Mouse (Mus musculus): ENCODE results near the gene Hlcs. TPM values are rescaled to one million over a fixed set of nuclear protein-coding genes. Genes with fewer than 3 reads are reported as not detected.
A peak's percentile ranks its signal among the peaks of the same experiment; 100 is the strongest.

Hlcs gene
- polyA plus RNA-seq, 1 experiment from 2014 or later: 7.7 TPM

GRCm38 (mm10) chr16:94317752-94318151, 4.4 kb upstream of the Hlcs start:
- H3K4me2 ChIP-seq (replicated peaks): no peak overlapping the region
- no peaks in the 10 kb centered on the region for H3K27me3 ChIP-seq (replicated peaks)
- no peak overlapping the region for H3K4me3 ChIP-seq (replicated peaks)
- no peak overlapping the region for H3K9ac ChIP-seq
- 64% methylated on average over 5 of the region's 5 CpGs for WGBS
- H3K9me3 ChIP-seq: no peaks in the 10 kb centered on the region
- no peak overlapping the region for H3K27ac ChIP-seq
- peaks cover 5% of the 10 kb centered on the region for H3K4me1 ChIP-seq (replicated peaks)
- ATAC-seq: no peak
- H3K36me3 ChIP-seq: no peaks in the 10 kb centered on the region

GRCm38 (mm10) chr16:94315215-94315614, 1.8 kb upstream of the Hlcs start:
- ATAC-seq: no peak
- H3K27ac ChIP-seq: no peak overlapping the region
- no peaks in the 10 kb centered on the region for H3K36me3 ChIP-seq
- H3K4me2 ChIP-seq (replicated peaks): no peak overlapping the region
- no peak overlapping the region for H3K9ac ChIP-seq
- no peaks in the 10 kb centered on the region for H3K9me3 ChIP-seq
- no peaks in the 10 kb centered on the region for H3K27me3 ChIP-seq (replicated peaks)
- 44% methylated on average over 1 of the region's 1 CpGs for WGBS
- no peak overlapping the region for H3K4me3 ChIP-seq (replicated peaks)
- H3K4me1 ChIP-seq (replicated peaks): peaks cover 9% of the 10 kb centered on the region

GRCm38 (mm10) chr16:94314626-94315025, 1.3 kb upstream of the Hlcs start:
- H3K9ac ChIP-seq: no peak overlapping the region

GRCm38 (mm10) chr16:94312663-94313228, 625 bp downstream of the Hlcs start:
- peak overlapping the region; percentile 56 for H3K4me2 ChIP-seq (replicated peaks)
- peaks cover 9% of the 10 kb centered on the region for H3K4me1 ChIP-seq (replicated peaks)
- H3K27me3 ChIP-seq (replicated peaks): no peaks in the 10 kb centered on the region
- peak; percentile 88 for ATAC-seq
- no peaks in the 10 kb centered on the region for H3K9me3 ChIP-seq
- H3K4me3 ChIP-seq (replicated peaks): peak overlapping the region; percentile 77
- WGBS: under 1% methylated on average over 20 of the region's 20 CpGs
- H3K9ac ChIP-seq: peak overlapping the region; percentile 95
- peak overlapping the region; percentile 100 for H3K27ac ChIP-seq
- no peaks in the 10 kb centered on the region for H3K36me3 ChIP-seq

More at GRCm38 (mm10) chr16:94314626-94315025, 1.3 kb upstream of the Hlcs start:
- H3K4me1 ChIP-seq (replicated peaks): peaks cover 9% of the 10 kb centered on the region
- H3K36me3 ChIP-seq: no peaks in the 10 kb centered on the region
- H3K27ac ChIP-seq: no peak overlapping the region
- 92% methylated on average over 5 of the region's 5 CpGs for WGBS
- no peak overlapping the region for H3K4me2 ChIP-seq (replicated peaks)
- no peak overlapping the region for H3K4me3 ChIP-seq (replicated peaks)
- ATAC-seq: no peak
- no peaks in the 10 kb centered on the region for H3K9me3 ChIP-seq
- no peaks in the 10 kb centered on the region for H3K27me3 ChIP-seq (replicated peaks)

- no peak overlapping the region for H3K9ac ChIP-seq
- ATAC-seq: no peak
- peak overlapping the region; percentile 56 for H3K4me2 ChIP-seq (replicated peaks)
- no peaks in the 10 kb centered on the region for H3K9me3 ChIP-seq
- WGBS: 79% methylated on average over 4 of the region's 4 CpGs
- no peak overlapping the region for H3K27ac ChIP-seq
- no peaks in the 10 kb centered on the region for H3K27me3 ChIP-seq (replicated peaks)
- H3K4me1 ChIP-seq (replicated peaks): peaks cover 9% of the 10 kb centered on the region
- H3K36me3 ChIP-seq: no peaks in the 10 kb centered on the region
- no peak overlapping the region for H3K4me3 ChIP-seq (replicated peaks)
Observed at GRCm38 (mm10) chr16:94311931-94312330, 1.4 kb downstream of the Hlcs start.

GRCm38 (mm10) chr16:94311416-94311815, 2.0 kb downstream of the Hlcs start:
- H3K4me1 ChIP-seq (replicated peaks): peaks cover 9% of the 10 kb centered on the region
- no peaks in the 10 kb centered on the region for H3K9me3 ChIP-seq
- no peak for ATAC-seq
- 70% methylated on average over 1 of the region's 1 CpGs for WGBS
- 0 out of 2 replicates have a peak overlapping the region, but pooled peaks have one; percentile 56 for H3K4me2 ChIP-seq (replicated peaks)
- no peaks in the 10 kb centered on the region for H3K27me3 ChIP-seq (replicated peaks)
- no peak overlapping the region for H3K27ac ChIP-seq
- H3K36me3 ChIP-seq: no peaks in the 10 kb centered on the region
- no peak overlapping the region for H3K9ac ChIP-seq
- no peak overlapping the region for H3K4me3 ChIP-seq (replicated peaks)

- Histone ChIP-seq H3K9me3 (no peaks in the 10 kb centered on the region), H3K4me3 (replicated peaks) (no peak overlapping the region), H3K36me3 (no peaks in the 10 kb centered on the region), H3K9ac (no peak overlapping the region), H3K27ac (no peak overlapping the region), H3K27me3 (replicated peaks) (no peaks in the 10 kb centered on the region), H3K4me2 (replicated peaks) (no peak overlapping the region), H3K4me1 (replicated peaks) (peaks cover 9% of the 10 kb centered on the region)
- ATAC-seq: no peak
- 85% methylated on average over 4 of the region's 4 CpGs for WGBS
Observed at GRCm38 (mm10) chr16:94309025-94309424, 4.3 kb downstream of the Hlcs start.

GRCm38 (mm10) chr16:94307942-94308341, 5.4 kb downstream of the Hlcs start:
- Histone ChIP-seq H3K9ac (no peak overlapping the region), H3K27ac (no peak overlapping the region)

GRCm38 (mm10) chr16:94307526-94307925, 5.8 kb downstream of the Hlcs start:
- no peak overlapping the region for H3K27ac ChIP-seq
- H3K4me2 ChIP-seq (replicated peaks): no peak overlapping the region
- no peak overlapping the region for H3K4me3 ChIP-seq (replicated peaks)
- H3K27me3 ChIP-seq (replicated peaks): no peaks in the 10 kb centered on the region
- no peaks in the 10 kb centered on the region for H3K9me3 ChIP-seq
- no peak overlapping the region for H3K9ac ChIP-seq
- 67% methylated on average over 6 of the region's 6 CpGs for WGBS
- no peaks in the 10 kb centered on the region for H3K36me3 ChIP-seq
- ATAC-seq: no peak
- H3K4me1 ChIP-seq (replicated peaks): peaks cover 12% of the 10 kb centered on the region

More at GRCm38 (mm10) chr16:94307942-94308341, 5.4 kb downstream of the Hlcs start:
- ATAC-seq: no peak
- Histone ChIP-seq H3K4me2 (replicated peaks) (no peak overlapping the region), H3K4me1 (replicated peaks) (peaks cover 9% of the 10 kb centered on the region), H3K4me3 (replicated peaks) (no peak overlapping the region), H3K9me3 (no peaks in the 10 kb centered on the region), H3K27me3 (replicated peaks) (no peaks in the 10 kb centered on the region), H3K36me3 (no peaks in the 10 kb centered on the region)
- WGBS: 46% methylated on average over 6 of the region's 6 CpGs

- H3K4me3 ChIP-seq (replicated peaks): peak overlapping the region; percentile 20; the same call in 1 of the 2 replicates
- H3K27ac ChIP-seq: no peak overlapping the region
- no peaks in the 10 kb centered on the region for H3K36me3 ChIP-seq
- H3K4me2 ChIP-seq (replicated peaks): peak overlapping the region; percentile 63
- H3K9me3 ChIP-seq: no peaks in the 10 kb centered on the region
- ATAC-seq: 0 out of 2 replicates have a peak, but pooled peaks have one; percentile 11
- no peaks in the 10 kb centered on the region for H3K27me3 ChIP-seq (replicated peaks)
- 35% methylated on average over 6 of the region's 6 CpGs for WGBS
- peak overlapping the region; percentile 20; the same call in 1 of the 2 replicates for H3K9ac ChIP-seq
- peaks cover 15% of the 10 kb centered on the region for H3K4me1 ChIP-seq (replicated peaks)
Observed at GRCm38 (mm10) chr16:94303203-94303535, 10.2 kb downstream of the Hlcs start.

GRCm38 (mm10) chr16:94302274-94303202, 10.8 kb downstream of the Hlcs start:
- 7% methylated on average over 30 of the region's 30 CpGs for WGBS
- peak overlapping the region; percentile 20; the same call in 1 of the 2 replicates for H3K4me3 ChIP-seq (replicated peaks)
- no peaks in the 10 kb centered on the region for H3K36me3 ChIP-seq
- no peaks in the 10 kb centered on the region for H3K9me3 ChIP-seq
- peak overlapping the region; percentile 63 for H3K4me2 ChIP-seq (replicated peaks)
- no peak overlapping the region for H3K27ac ChIP-seq
- peak; percentile 87 for ATAC-seq
- no peaks in the 10 kb centered on the region for H3K27me3 ChIP-seq (replicated peaks)
- H3K9ac ChIP-seq: peak overlapping the region; percentile 20; the same call in 1 of the 2 replicates
- peaks cover 15% of the 10 kb centered on the region for H3K4me1 ChIP-seq (replicated peaks)

- Histone ChIP-seq H3K4me3 (replicated peaks) (no peak overlapping the region), H3K36me3 (no peaks in the 10 kb centered on the region), H3K9me3 (no peaks in the 10 kb centered on the region), H3K27ac (no peak overlapping the region), H3K4me2 (replicated peaks) (no peak overlapping the region), H3K4me1 (replicated peaks) (peaks cover 15% of the 10 kb centered on the region), H3K27me3 (replicated peaks) (no peaks in the 10 kb centered on the region), H3K9ac (no peak overlapping the region)
- WGBS: 80% methylated on average over 5 of the region's 5 CpGs
- no peak for ATAC-seq
Observed at GRCm38 (mm10) chr16:94301696-94302095, 11.7 kb downstream of the Hlcs start.

Data from intestine, embryonic 15.5 days (tissue).